Mouse (Mus musculus) MEL (cell line): Measurements from ENCODE around the gene Pdcd10. TPM values are rescaled to one million over a fixed set of nuclear protein-coding genes. Genes with fewer than 3 reads are reported as not detected.

Source experiments
- DNase-seq: peaks from one replicate; pipeline ENCODE4 v3.0.0; 2011; ENCODE audit warnings: low read depth, low spot score
- H3K27ac ChIP-seq: 2 replicates; pipeline ENCODE4 v1.5.1; 2012; ENCODE audit warnings: low read depth, mild to moderate bottlenecking, control low read depth, low read length, moderate library complexity; ENCODE audit not compliant: control insufficient read depth
- H3K27me3 ChIP-seq, 2 experiments: fragments of 150-350 bp in 1 of 2; sonication (generic) in 1 of 2; 2 replicates each; pipeline ENCODE4 v1.6.1; 2012; ENCODE audit warnings: low read length in 2 of 2, mild to moderate bottlenecking in 2 of 2, improper control_type of control experiment in 1 of 2, moderate library complexity in 1 of 2; ENCODE audit not compliant: insufficient read depth in 2 of 2, control insufficient read depth in 1 of 2
- H3K36me3 ChIP-seq, 2 experiments: 2 replicates each; pipeline ENCODE4 v1.6.1; 2012 to 2014; ENCODE audit warnings: low read length in 2 of 2, improper control_type of control experiment in 1 of 2, inconsistent platforms in 1 of 2, mild to moderate bottlenecking in 1 of 2; ENCODE audit not compliant: insufficient read depth in 2 of 2, control insufficient read depth in 1 of 2
- H3K4me1 ChIP-seq, 2 experiments: fragments of 150-350 bp in 1 of 2; sonication (generic) in 1 of 2; 2 replicates each; pipeline ENCODE4 v1.6.1; 2012; ENCODE audit warnings: low read length in 2 of 2, improper control_type of control experiment in 1 of 2, mild to moderate bottlenecking in 1 of 2; ENCODE audit not compliant: insufficient read depth in 2 of 2, control insufficient read depth in 1 of 2
- H3K4me3 ChIP-seq, 2 experiments: fragments of 150-350 bp in 1 of 2; sonication (generic) in 1 of 2; 2 replicates each; pipeline ENCODE4 v1.5.1; 2012; ENCODE audit warnings: low read depth in 2 of 2, low read length in 2 of 2, mild to moderate bottlenecking in 2 of 2, moderate library complexity in 2 of 2, control low read depth in 1 of 2, improper control_type of control experiment in 1 of 2; ENCODE audit not compliant: control insufficient read depth in 1 of 2, insufficient read depth in 1 of 2
- H3K79me2 ChIP-seq: 2 replicates; pipeline ENCODE4 v1.6.1; 2012; ENCODE audit warnings: mild to moderate bottlenecking, low read length, moderate library complexity; ENCODE audit not compliant: control insufficient read depth, poor library complexity, insufficient read depth
- H3K9ac ChIP-seq: 2 replicates; pipeline ENCODE4 v1.6.1; 2012; ENCODE audit warnings: low read depth, mild to moderate bottlenecking, control low read depth, low read length, moderate library complexity; ENCODE audit not compliant: control insufficient read depth, poor library complexity, severe bottlenecking
- H3K9me3 ChIP-seq: fragments of 150-350 bp; sonication (generic); replicated peaks from 2 replicates; pipeline ENCODE4 v1.6.1; 2012; ENCODE audit warnings: mild to moderate bottlenecking, low read length, improper control_type of control experiment, moderate library complexity; ENCODE audit not compliant: insufficient read depth
- CHD1 ChIP-seq: IDR thresholded peaks from 2 replicates; pipeline ENCODE4 v1.6.1; 2012; ENCODE audit warnings: low read depth, mild to moderate bottlenecking, inconsistent platforms, low read length, improper control_type of control experiment
- CTCF ChIP-seq, 3 experiments: IDR thresholded peaks in 2 of 3; conservative IDR thresholded peaks in 1 of 3; 2 replicates each; pipeline ENCODE4 v1.5.1; 2011 to 2012; ENCODE audit warnings: low read length in 3 of 3, low read depth in 2 of 3, mild to moderate bottlenecking in 2 of 3, improper control_type of control experiment in 1 of 3, inconsistent platforms in 1 of 3, mixed read lengths in 1 of 3, moderate library complexity in 1 of 3; ENCODE audit not compliant: control insufficient read depth in 1 of 3, insufficient read depth in 1 of 3, poor library complexity in 1 of 3, severe bottlenecking in 1 of 3
- ELF1 ChIP-seq: IDR thresholded peaks from 2 replicates; pipeline ENCODE4 v1.6.1; 2014; ENCODE audit warnings: low read depth, mild to moderate bottlenecking, inconsistent platforms, low read length, improper control_type of control experiment, moderate library complexity
- EP300 ChIP-seq, 2 experiments: IDR thresholded peaks; 2 replicates each; pipeline ENCODE4 v1.6.1; 2011; ENCODE audit warnings: improper control_type of control experiment in 2 of 2, low read length in 2 of 2, low read depth in 1 of 2, mild to moderate bottlenecking in 1 of 2
- ETS1 ChIP-seq: IDR thresholded peaks from 2 replicates; pipeline ENCODE4 v1.6.1; 2012; ENCODE audit warnings: low read depth, mild to moderate bottlenecking, inconsistent platforms, low read length, improper control_type of control experiment, moderate library complexity
- GABPA ChIP-seq: IDR thresholded peaks from 2 replicates; pipeline ENCODE4 v1.6.1; 2012; ENCODE audit warnings: low read depth, mild to moderate bottlenecking, inconsistent platforms, low read length, improper control_type of control experiment, moderate library complexity
- GATA1 ChIP-seq: IDR thresholded peaks from 2 replicates; pipeline ENCODE4 v1.6.1; 2011; ENCODE audit warnings: low read depth, low read length, improper control_type of control experiment
- HCFC1 ChIP-seq: IDR thresholded peaks from 2 replicates; pipeline ENCODE4 v1.6.1; 2012; ENCODE audit warnings: low read depth, mild to moderate bottlenecking, inconsistent platforms, low read length, improper control_type of control experiment, moderate library complexity
- JUND ChIP-seq: IDR thresholded peaks from 2 replicates; pipeline ENCODE4 v1.6.1; 2011; ENCODE audit warnings: low read depth, mild to moderate bottlenecking, improper control_type of control experiment, low read length
- KAT2A ChIP-seq: conservative IDR thresholded peaks from 2 replicates; pipeline ENCODE4 v1.6.1; 2012; ENCODE audit warnings: low read depth, low read length, improper control_type of control experiment, inconsistent platforms
- MAX ChIP-seq: IDR thresholded peaks from 2 replicates; pipeline ENCODE4 v1.6.1; 2011; ENCODE audit warnings: low read length, improper control_type of control experiment
- MXI1 ChIP-seq: IDR thresholded peaks from 2 replicates; pipeline ENCODE4 v1.6.1; 2011; ENCODE audit warnings: mild to moderate bottlenecking, low read depth, low read length, improper control_type of control experiment
- MYC ChIP-seq: IDR thresholded peaks from 2 replicates; pipeline ENCODE4 v1.6.1; 2011; ENCODE audit warnings: low read depth, mild to moderate bottlenecking, low read length, improper control_type of control experiment, moderate library complexity
- POLR2A ChIP-seq, 2 experiments: IDR thresholded peaks; 2 replicates each; pipeline ENCODE4 v1.6.1; 2011 to 2012; ENCODE audit warnings: low read length in 2 of 2, mild to moderate bottlenecking in 2 of 2, control low read depth in 1 of 2, improper control_type of control experiment in 1 of 2, low read depth in 1 of 2, moderate library complexity in 1 of 2; ENCODE audit not compliant: control insufficient read depth in 1 of 2, insufficient read depth in 1 of 2, poor library complexity in 1 of 2
- POLR2AphosphoS2 ChIP-seq: IDR thresholded peaks from 2 replicates; pipeline ENCODE4 v1.6.1; 2011; ENCODE audit warnings: low read length, improper control_type of control experiment
- POLR2AphosphoS5 ChIP-seq: IDR thresholded peaks from 2 replicates; pipeline ENCODE4 v1.6.1; 2012; ENCODE audit warnings: low read depth, borderline replicate concordance, mild to moderate bottlenecking, inconsistent platforms, low read length, moderate library complexity, mixed read lengths
- RAD21 ChIP-seq: IDR thresholded peaks from 2 replicates; pipeline ENCODE4 v1.6.1; 2011; ENCODE audit warnings: mild to moderate bottlenecking, low read depth, low read length, improper control_type of control experiment
- SIN3A ChIP-seq: IDR thresholded peaks from 2 replicates; pipeline ENCODE4 v1.6.1; 2012; ENCODE audit warnings: low read length, improper control_type of control experiment, inconsistent platforms
- TBP ChIP-seq: IDR thresholded peaks from 2 replicates; pipeline ENCODE4 v1.8.0; 2011; ENCODE audit warnings: low read depth, low read length, improper control_type of control experiment
- UBTF ChIP-seq: IDR thresholded peaks from 2 replicates; pipeline ENCODE4 v1.6.1; 2012; ENCODE audit warnings: low read depth, mild to moderate bottlenecking, inconsistent platforms, low read length, improper control_type of control experiment, moderate library complexity, borderline replicate concordance; ENCODE audit not compliant: insufficient read depth
- ZC3H11A ChIP-seq: IDR thresholded peaks from 2 replicates; pipeline ENCODE4 v1.6.1; 2012; ENCODE audit warnings: low read depth, mild to moderate bottlenecking, inconsistent platforms, low read length, improper control_type of control experiment
- ZKSCAN1 ChIP-seq: IDR thresholded peaks from 2 replicates; pipeline ENCODE4 v1.6.1; 2012; ENCODE audit warnings: low read depth, mild to moderate bottlenecking, inconsistent platforms, low read length, improper control_type of control experiment, moderate library complexity
- ZMIZ1 ChIP-seq: IDR thresholded peaks from 2 replicates; pipeline ENCODE4 v1.6.1; 2012; ENCODE audit warnings: low read depth, mild to moderate bottlenecking, inconsistent platforms, low read length, improper control_type of control experiment, moderate library complexity
- polyA plus RNA-seq, 2 experiments: library from polyadenylated mRNA; stranded (reverse) in 1 of 2; unstranded in 1 of 2; fragments of >175 nt in 1 of 2; fragments of >200 nt in 1 of 2; gene quantifications; 2 replicates each; pipeline versions ENCODE4 v1.2.1 to v1.2.4; 2012; ENCODE audit warnings: low replicate concordance in 2 of 2, low read depth in 1 of 2; ENCODE audit not compliant: insufficient read length in 2 of 2, insufficient read depth in 1 of 2, missing spikeins in 1 of 2
- total RNA-seq: library from RNA; depleted of rRNA; stranded (reverse); fragments of 300-350 nt; gene quantifications from 2 replicates; pipeline ENCODE4 v1.2.3, GENCODE M21; 2012

Gene Pdcd10
- total and polyA plus RNA-seq, 3 experiments: 41.4 to 110 (median 42.8) TPM

- no peaks in the 10 kb centered on the region for H3K9me3 ChIP-seq
- H3K9ac ChIP-seq: no peak overlapping the region
- no peak overlapping the region for H3K4me3 ChIP-seq
- no peaks in the 10 kb centered on the region for H3K27me3 ChIP-seq
- H3K4me1 ChIP-seq: peaks cover 8 to 16% of the 10 kb centered on the region in 2 experiments
- no peak for TF ChIP-seq CHD1
- TF ChIP-seq MXI1: no peak
- TF ChIP-seq ELF1: no peak
- TF ChIP-seq POLR2A (IDR thresholded peaks at IDR 0.05; ENCODE audit: control insufficient read depth in 1 of 2, insufficient read depth in 1 of 2, low read depth in 1 of 2, low read length in 2 of 2, poor library complexity in 1 of 2): no peak
- TF ChIP-seq EP300 (IDR thresholded peaks at IDR 0.05; ENCODE audit: low read depth in 1 of 2, low read length in 2 of 2): no peak
- TF ChIP-seq RAD21: no peak
- no peak for TF ChIP-seq SIN3A
- TF ChIP-seq GATA1: no peak
- no peak for TF ChIP-seq KAT2A
- no peak for TF ChIP-seq GABPA
- TF ChIP-seq UBTF: no peak
- no peak for TF ChIP-seq JUND
- TF ChIP-seq ZMIZ1: no peak
- TF ChIP-seq HCFC1: no peak
- no peak for TF ChIP-seq ZKSCAN1
- no peak overlapping the region for H3K27ac ChIP-seq
- H3K79me2 ChIP-seq: peaks cover 1% of the 10 kb centered on the region; the same call in 1 of the 2 replicates
- no peak for DNase-seq
- H3K36me3 ChIP-seq: peaks cover 20 to 22% of the 10 kb centered on the region in 2 experiments
Observed at GRCm38 (mm10) chr3:75531074-75531473, 25.6 kb downstream of the Pdcd10 start.

GRCm38 (mm10) chr3:75522527-75522926 lies 34.1 kb downstream of the Pdcd10 start:
- Histone ChIP-seq H3K27me3 (no peaks in the 10 kb centered on the region), H3K4me3 (no peak overlapping the region), H3K4me1 (no peaks in the 10 kb centered on the region), H3K36me3 (peaks cover 0 to 21% of the 10 kb centered on the region in 2 experiments; a peak in 2 of 4 replicates), H3K79me2 (no peaks in the 10 kb centered on the region), H3K9me3 (no peaks in the 10 kb centered on the region), H3K27ac (no peak overlapping the region), H3K9ac (no peak overlapping the region)
- no peak for DNase-seq
- TF ChIP-seq MAX (no peak), ELF1 (no peak), HCFC1 (no peak), TBP (no peak), GATA1 (no peak), POLR2AphosphoS5 (no peak), MYC (no peak), POLR2AphosphoS2 (no peak), ZC3H11A (no peak), CHD1 (no peak), CTCF (IDR thresholded peaks at IDR 0.05 in 2 of 3, conservative IDR thresholded peaks at IDR 0.05 in 1 of 3; ENCODE audit: control insufficient read depth in 1 of 3, insufficient read depth in 1 of 3, low read depth in 2 of 3, low read length in 3 of 3, poor library complexity in 1 of 3, severe bottlenecking in 1 of 3) (no peak), MXI1 (no peak), ETS1 (no peak)
